Mouse (Mus musculus): Measurements from ENCODE around the gene Flrt1. TPM values are rescaled to one million over a fixed set of nuclear protein-coding genes. Genes with fewer than 3 reads are reported as not detected.
A peak's percentile ranks its signal among the peaks of the same experiment; 100 is the strongest.

Gene Flrt1
- polyA plus RNA-seq, 1 experiment from 2014 or later, result 7.7 TPM

- WGBS, result 40% methylated on average over 12 of the region's 12 CpGs
- H3K4me1 ChIP-seq (replicated peaks; ENCODE audit: control insufficient read depth, insufficient read depth, low read length), result peaks cover 14% of the 10 kb centered on the region
- no peaks in the 10 kb centered on the region; the same call in 1 of the 2 replicates for H3K27me3 ChIP-seq (ENCODE audit: control insufficient read depth, insufficient read depth, low read length)
- no peak overlapping the region for H3K4me3 ChIP-seq (ENCODE audit: low read depth, low read length)
- no peak overlapping the region for H3K9ac ChIP-seq (ENCODE audit: low read length)
- ATAC-seq (replicated peaks; ENCODE audit: low FRiP score) (no peak), DNase-seq (ENCODE audit: low spot score) (no peak)
- no peaks in the 10 kb centered on the region for H3K36me3 ChIP-seq (ENCODE audit: control insufficient read depth, insufficient read depth, low read length)
- H3K4me2 ChIP-seq (ENCODE audit: low read depth, low read length, severe bottlenecking), result no peak overlapping the region
- no peak overlapping the region for H3K27ac ChIP-seq (ENCODE audit: low read depth, low read length)
- H3K9me3 ChIP-seq (ENCODE audit: control insufficient read depth, low read length), result no peaks in the 10 kb centered on the region
These were observed 31.3 kb downstream of the Flrt1 start for GRCm38 (mm10) chr19:7073997-7074781.

- H3K4me3 ChIP-seq (ENCODE audit: low read depth, low read length), result no peak overlapping the region
- ATAC-seq (replicated peaks; ENCODE audit: low FRiP score), result no peak
- 63% methylated on average over 6 of the region's 6 CpGs for WGBS
- no peaks in the 10 kb centered on the region for H3K9me3 ChIP-seq (ENCODE audit: control insufficient read depth, low read length)
- peaks cover 2% of the 10 kb centered on the region for H3K27me3 ChIP-seq (ENCODE audit: control insufficient read depth, insufficient read depth, low read length)
- no peak overlapping the region for H3K4me2 ChIP-seq (ENCODE audit: low read depth, low read length, severe bottlenecking)
- H3K27ac ChIP-seq (ENCODE audit: low read depth, low read length), result no peak overlapping the region
- H3K4me1 ChIP-seq (replicated peaks; ENCODE audit: control insufficient read depth, insufficient read depth, low read length), result peaks cover 33% of the 10 kb centered on the region
- no peak overlapping the region for H3K9ac ChIP-seq (ENCODE audit: low read length)
- H3K36me3 ChIP-seq (ENCODE audit: control insufficient read depth, insufficient read depth, low read length), result no peaks in the 10 kb centered on the region
- DNase-seq (ENCODE audit: low spot score), result no peak
These were observed 33.3 kb downstream of the Flrt1 start for GRCm38 (mm10) chr19:7072221-7072620.

- WGBS, result 7% methylated on average over 4 of the region's 4 CpGs
- ATAC-seq (replicated peaks; ENCODE audit: low FRiP score) (no peak), DNase-seq (ENCODE audit: low spot score) (no peak)
- Histone ChIP-seq H3K27ac (ENCODE audit: low read depth, low read length) (peak overlapping the region; percentile 74), H3K36me3 (ENCODE audit: control insufficient read depth, insufficient read depth, low read length) (no peaks in the 10 kb centered on the region), H3K4me2 (ENCODE audit: low read depth, low read length, severe bottlenecking) (peak overlapping the region; percentile 31; the same call in 1 of the 2 replicates), H3K9me3 (ENCODE audit: control insufficient read depth, low read length) (no peaks in the 10 kb centered on the region), H3K9ac (ENCODE audit: low read length) (peak overlapping the region; percentile 51; the same call in 1 of the 2 replicates), H3K4me1 (replicated peaks; ENCODE audit: control insufficient read depth, insufficient read depth, low read length) (peaks cover 44% of the 10 kb centered on the region), H3K27me3 (ENCODE audit: control insufficient read depth, insufficient read depth, low read length) (peaks cover 4% of the 10 kb centered on the region), H3K4me3 (ENCODE audit: low read depth, low read length) (no peak overlapping the region)
These were observed 34.8 kb downstream of the Flrt1 start for GRCm38 (mm10) chr19:7070775-7071174.

GRCm38 (mm10) chr19:7069781-7070763 lies 35.5 kb downstream of the Flrt1 start:
- H3K9ac ChIP-seq (ENCODE audit: low read length), result peak overlapping the region; percentile 51
- H3K27me3 ChIP-seq (ENCODE audit: control insufficient read depth, insufficient read depth, low read length), result peaks cover 4% of the 10 kb centered on the region
- DNase-seq (ENCODE audit: low spot score), result peak; percentile 79
- WGBS, result 2% methylated on average over 34 of the region's 35 CpGs
- no peaks in the 10 kb centered on the region for H3K36me3 ChIP-seq (ENCODE audit: control insufficient read depth, insufficient read depth, low read length)
- H3K4me2 ChIP-seq (ENCODE audit: low read depth, low read length, severe bottlenecking), result peak overlapping the region; percentile 31; the same call in 1 of the 2 replicates
- H3K4me3 ChIP-seq (ENCODE audit: low read depth, low read length), result no peak overlapping the region
- no peaks in the 10 kb centered on the region for H3K9me3 ChIP-seq (ENCODE audit: control insufficient read depth, low read length)
- peaks cover 44% of the 10 kb centered on the region for H3K4me1 ChIP-seq (replicated peaks; ENCODE audit: control insufficient read depth, insufficient read depth, low read length)
- peak; percentile 62 for ATAC-seq (replicated peaks; ENCODE audit: low FRiP score)
- peak overlapping the region; percentile 74 for H3K27ac ChIP-seq (ENCODE audit: low read depth, low read length)

- Histone ChIP-seq H3K27ac (ENCODE audit: low read depth, low read length) (peak overlapping the region; percentile 74), H3K36me3 (ENCODE audit: control insufficient read depth, insufficient read depth, low read length) (no peaks in the 10 kb centered on the region), H3K9me3 (ENCODE audit: control insufficient read depth, low read length) (no peaks in the 10 kb centered on the region), H3K4me2 (ENCODE audit: low read depth, low read length, severe bottlenecking) (no peak overlapping the region; the same call in 1 of the 2 replicates), H3K4me1 (replicated peaks; ENCODE audit: control insufficient read depth, insufficient read depth, low read length) (peaks cover 47% of the 10 kb centered on the region), H3K4me3 (ENCODE audit: low read depth, low read length) (no peak overlapping the region), H3K27me3 (ENCODE audit: control insufficient read depth, insufficient read depth, low read length) (peaks cover 4% of the 10 kb centered on the region), H3K9ac (ENCODE audit: low read length) (no peak overlapping the region; the same call in 1 of the 2 replicates)
- 33% methylated on average over 11 of the region's 11 CpGs for WGBS
- DNase-seq (ENCODE audit: low spot score) (no peak), ATAC-seq (replicated peaks; ENCODE audit: low FRiP score) (peak; percentile 31; the same call in 1 of the 2 replicates)
These were observed 36.6 kb downstream of the Flrt1 start for GRCm38 (mm10) chr19:7068661-7069531.

- H3K4me2 ChIP-seq (ENCODE audit: low read depth, low read length, severe bottlenecking), result peak overlapping the region; percentile 33
- H3K4me1 ChIP-seq (replicated peaks; ENCODE audit: control insufficient read depth, insufficient read depth, low read length), result peaks cover 47% of the 10 kb centered on the region
- H3K9me3 ChIP-seq (ENCODE audit: control insufficient read depth, low read length), result no peaks in the 10 kb centered on the region
- no peaks in the 10 kb centered on the region for H3K36me3 ChIP-seq (ENCODE audit: control insufficient read depth, insufficient read depth, low read length)
- WGBS, result 3% methylated on average over 14 of the region's 14 CpGs
- H3K27me3 ChIP-seq (ENCODE audit: control insufficient read depth, insufficient read depth, low read length), result peaks cover 4% of the 10 kb centered on the region
- peak overlapping the region; percentile 74; the same call in 1 of the 2 replicates for H3K27ac ChIP-seq (ENCODE audit: low read depth, low read length)
- ATAC-seq (replicated peaks; ENCODE audit: low FRiP score), result peak; percentile 53
- H3K4me3 ChIP-seq (ENCODE audit: low read depth, low read length), result no peak overlapping the region
- DNase-seq (ENCODE audit: low spot score), result peak; percentile 89
- H3K9ac ChIP-seq (ENCODE audit: low read length), result peak overlapping the region; percentile 14; the same call in 1 of the 2 replicates
These were observed 37.4 kb downstream of the Flrt1 start for GRCm38 (mm10) chr19:7068136-7068535.

GRCm38 (mm10) chr19:7067344-7068050 lies 38.0 kb downstream of the Flrt1 start:
- WGBS, result 57% methylated on average over 20 of the region's 20 CpGs
- Histone ChIP-seq H3K4me2 (ENCODE audit: low read depth, low read length, severe bottlenecking) (peak overlapping the region; percentile 33; the same call in 1 of the 2 replicates), H3K9ac (ENCODE audit: low read length) (peak overlapping the region; percentile 14; the same call in 1 of the 2 replicates), H3K27ac (ENCODE audit: low read depth, low read length) (0 out of 2 replicates have a peak overlapping the region, but pooled peaks have one; percentile 74), H3K36me3 (ENCODE audit: control insufficient read depth, insufficient read depth, low read length) (no peaks in the 10 kb centered on the region), H3K9me3 (ENCODE audit: control insufficient read depth, low read length) (no peaks in the 10 kb centered on the region), H3K4me1 (replicated peaks; ENCODE audit: control insufficient read depth, insufficient read depth, low read length) (peaks cover 45% of the 10 kb centered on the region), H3K27me3 (ENCODE audit: control insufficient read depth, insufficient read depth, low read length) (peaks cover 4% of the 10 kb centered on the region; the same call in 1 of the 2 replicates), H3K4me3 (ENCODE audit: low read depth, low read length) (no peak overlapping the region)
- no peak for DNase-seq (ENCODE audit: low spot score)
- ATAC-seq (replicated peaks; ENCODE audit: low FRiP score), result no peak

Data from forebrain, embryonic 11.5 days (tissue).